Mouse (Mus musculus) limb, embryonic 11.5 days (tissue): ENCODE results near the gene Tubgcp6. TPM values are rescaled to one million over a fixed set of nuclear protein-coding genes. Genes with fewer than 3 reads are reported as not detected.

Experiments
- ATAC-seq: fragments of 200-750 bp; cut with Nextera tagmentation; 2 replicates; pipeline ENCODE4 v1.8.0; 2017; ENCODE audit warnings: low read depth; ENCODE audit not compliant: insufficient number of reproducible peaks, low FRiP score, low TSS enrichment
- DNase-seq: peaks from one replicate; pipeline ENCODE4 v3.0.0-alpha.2; 2015; ENCODE audit warnings: low spot score
- H3K27ac ChIP-seq: fragments of 300-500 bp; sonication (generic); replicated peaks from 2 replicates; pipeline ENCODE4 v1.5.1; 2014; ENCODE audit warnings: low read depth, mild to moderate bottlenecking, low read length
- H3K27me3 ChIP-seq: fragments of 300-500 bp; sonication (generic); 2 replicates; pipeline ENCODE4 v1.6.1; 2014; ENCODE audit warnings: mild to moderate bottlenecking, low read length, mixed read lengths; ENCODE audit not compliant: control insufficient read depth, insufficient read depth
- H3K36me3 ChIP-seq: fragments of 300-500 bp; sonication (generic); 2 replicates; pipeline ENCODE4 v1.6.1; 2014; ENCODE audit warnings: mild to moderate bottlenecking, low read length, moderate library complexity, mixed read lengths; ENCODE audit not compliant: control insufficient read depth, insufficient read depth
- H3K4me1 ChIP-seq: fragments of 300-500 bp; sonication (generic); 2 replicates; pipeline ENCODE4 v1.6.1; 2014; ENCODE audit warnings: low read length, mixed read lengths; ENCODE audit not compliant: control insufficient read depth, insufficient read depth
- H3K4me2 ChIP-seq: fragments of 300-500 bp; sonication (generic); 2 replicates; pipeline ENCODE4 v1.6.1; 2014; ENCODE audit warnings: low read depth, mild to moderate bottlenecking, moderate library complexity; ENCODE audit not compliant: severe bottlenecking
- H3K4me3 ChIP-seq: fragments of 300-500 bp; sonication (generic); 2 replicates; pipeline ENCODE4 v1.5.1; 2014; ENCODE audit warnings: low read depth, low read length
- H3K9ac ChIP-seq: fragments of 300-500 bp; sonication (generic); 2 replicates; pipeline ENCODE4 v1.6.1; 2014; ENCODE audit warnings: mild to moderate bottlenecking, low read length
- H3K9me3 ChIP-seq: fragments of 300-500 bp; sonication (generic); 2 replicates; pipeline ENCODE4 v1.6.1; 2016; ENCODE audit warnings: low read length; ENCODE audit not compliant: control insufficient read depth
- WGBS: fragments of 180-500 bp; shearing (Covaris S2); extraction: QIAGEN DNeasy Blood & Tissue Kit; methylation state at CpG from one replicate; pipeline ENCODE4 v1.1.7; 2014; 5-methylcytosine and 5-hydroxymethylcytosine counted together
- polyA plus RNA-seq: library from polyadenylated mRNA; unstranded; fragments of >200 nt; fragmentation: Nextera tagmentation; extraction: Ambion mirVana; gene quantifications from 2 replicates; pipeline ENCODE4 v1.2.1, GENCODE M21; 2014

Gene Tubgcp6
- polyA plus RNA-seq, 1 experiment from 2014 or later = 22.6 TPM

- Histone ChIP-seq H3K27ac (peak within 1 kb of the TSS; percentile 62), H3K4me3 (peak within 1 kb of the TSS; percentile 62), H3K36me3 (no peaks in the 10 kb centered on the region), H3K9me3 (no peaks in the 10 kb centered on the region), H3K9ac (peak within 1 kb of the TSS; percentile 75), H3K4me2 (peak within 1 kb of the TSS; percentile 87), H3K4me1 (peaks cover 25% of the 10 kb centered on the region), H3K27me3 (no peaks in the 10 kb centered on the region)
- peak; percentile 41 for DNase-seq
- ATAC-seq = no peak; the same call in 1 of the 2 replicates
- WGBS = 32% methylated on average over 11 of the region's 11 CpGs
Observed at GRCm38 (mm10) chr15:89074613-89075477, 48.1 kb downstream of the Tubgcp6 start, which contains the start of gene Trabd. Gene Trabd (plus strand): TSS chr15:89075124.

GRCm38 (mm10) chr15:89073993-89074603 is 48.8 kb downstream of the Tubgcp6 start:
- Histone ChIP-seq H3K36me3 (no peaks in the 10 kb centered on the region), H3K4me3 (no peak overlapping the region), H3K9ac (no peak overlapping the region), H3K27me3 (0 out of 2 replicates have a peak, but pooled peaks cover 4% of the 10 kb centered on the region), H3K9me3 (no peaks in the 10 kb centered on the region), H3K27ac (no peak overlapping the region), H3K4me2 (no peak overlapping the region), H3K4me1 (peaks cover 25% of the 10 kb centered on the region)
- ATAC-seq (no peak), DNase-seq (no peak)
- 53% methylated on average over 10 of the region's 10 CpGs for WGBS

GRCm38 (mm10) chr15:89070606-89071005 is 52.3 kb downstream of the Tubgcp6 start:
- Histone ChIP-seq H3K27ac (no peak overlapping the region), H3K9ac (no peak overlapping the region), H3K4me2 (no peak overlapping the region), H3K9me3 (no peaks in the 10 kb centered on the region), H3K4me3 (no peak overlapping the region), H3K27me3 (peaks cover 36% of the 10 kb centered on the region), H3K36me3 (no peaks in the 10 kb centered on the region; the same call in 1 of the 2 replicates), H3K4me1 (peaks cover 8% of the 10 kb centered on the region; the same call in 1 of the 2 replicates)
- WGBS = 79% methylated on average over 24 of the region's 24 CpGs
- DNase-seq (no peak), ATAC-seq (no peak)

- Histone ChIP-seq H3K9me3 (no peaks in the 10 kb centered on the region), H3K4me1 (no peaks in the 10 kb centered on the region), H3K27ac (no peak overlapping the region), H3K4me2 (no peak overlapping the region), H3K36me3 (no peaks in the 10 kb centered on the region; the same call in 1 of the 2 replicates), H3K9ac (no peak overlapping the region), H3K4me3 (no peak overlapping the region), H3K27me3 (peaks cover 39% of the 10 kb centered on the region)
- ATAC-seq (no peak), DNase-seq (no peak)
- 76% methylated on average over 19 of the region's 19 CpGs for WGBS
Observed at GRCm38 (mm10) chr15:89069336-89069840, 53.5 kb downstream of the Tubgcp6 start.

GRCm38 (mm10) chr15:89068226-89068625 is 54.7 kb downstream of the Tubgcp6 start:
- Histone ChIP-seq H3K27me3 (peaks cover 39% of the 10 kb centered on the region), H3K36me3 (no peaks in the 10 kb centered on the region; the same call in 1 of the 2 replicates), H3K4me2 (peak overlapping the region; percentile 28), H3K4me1 (no peaks in the 10 kb centered on the region), H3K4me3 (no peak overlapping the region), H3K27ac (no peak overlapping the region), H3K9me3 (no peaks in the 10 kb centered on the region), H3K9ac (no peak overlapping the region)
- no peak for ATAC-seq
- no peak for DNase-seq
- WGBS = 27% methylated on average over 26 of the region's 26 CpGs

- Histone ChIP-seq H3K4me1 (no peaks in the 10 kb centered on the region), H3K27me3 (peaks cover 43% of the 10 kb centered on the region), H3K4me2 (peak overlapping the region; percentile 28; the same call in 1 of the 2 replicates), H3K9me3 (no peaks in the 10 kb centered on the region), H3K4me3 (no peak overlapping the region), H3K9ac (no peak overlapping the region), H3K36me3 (no peaks in the 10 kb centered on the region; the same call in 1 of the 2 replicates), H3K27ac (no peak overlapping the region)
- WGBS = 30% methylated on average over 35 of the region's 35 CpGs
- ATAC-seq (no peak), DNase-seq (peak; percentile 45)
Observed at GRCm38 (mm10) chr15:89067609-89068008, 55.3 kb downstream of the Tubgcp6 start.

GRCm38 (mm10) chr15:89064891-89065290 is 58.0 kb downstream of the Tubgcp6 start:
- ATAC-seq = no peak
- Histone ChIP-seq H3K27ac (no peak overlapping the region), H3K4me2 (no peak overlapping the region), H3K9ac (no peak overlapping the region), H3K4me3 (no peak overlapping the region), H3K27me3 (peaks cover 61% of the 10 kb centered on the region), H3K4me1 (no peaks in the 10 kb centered on the region), H3K36me3 (no peaks in the 10 kb centered on the region; the same call in 1 of the 2 replicates), H3K9me3 (no peaks in the 10 kb centered on the region)
- DNase-seq = no peak
- WGBS = 93% methylated on average over 5 of the region's 5 CpGs

- no peak overlapping the region for H3K27ac ChIP-seq
- peaks cover 62% of the 10 kb centered on the region for H3K27me3 ChIP-seq
- no peak for ATAC-seq
- no peak overlapping the region for H3K9ac ChIP-seq
- no peaks in the 10 kb centered on the region for H3K9me3 ChIP-seq
- WGBS = 59% methylated on average over 6 of the region's 6 CpGs
- H3K4me2 ChIP-seq = no peak overlapping the region
- H3K4me3 ChIP-seq = no peak overlapping the region
- no peaks in the 10 kb centered on the region for H3K4me1 ChIP-seq
- DNase-seq = no peak
- H3K36me3 ChIP-seq = no peaks in the 10 kb centered on the region; the same call in 1 of the 2 replicates
Observed at GRCm38 (mm10) chr15:89063536-89063935, 59.4 kb downstream of the Tubgcp6 start.
